8 mouse cellular contexts compared by ENCODE assay signal in the genomic region with DNA sequence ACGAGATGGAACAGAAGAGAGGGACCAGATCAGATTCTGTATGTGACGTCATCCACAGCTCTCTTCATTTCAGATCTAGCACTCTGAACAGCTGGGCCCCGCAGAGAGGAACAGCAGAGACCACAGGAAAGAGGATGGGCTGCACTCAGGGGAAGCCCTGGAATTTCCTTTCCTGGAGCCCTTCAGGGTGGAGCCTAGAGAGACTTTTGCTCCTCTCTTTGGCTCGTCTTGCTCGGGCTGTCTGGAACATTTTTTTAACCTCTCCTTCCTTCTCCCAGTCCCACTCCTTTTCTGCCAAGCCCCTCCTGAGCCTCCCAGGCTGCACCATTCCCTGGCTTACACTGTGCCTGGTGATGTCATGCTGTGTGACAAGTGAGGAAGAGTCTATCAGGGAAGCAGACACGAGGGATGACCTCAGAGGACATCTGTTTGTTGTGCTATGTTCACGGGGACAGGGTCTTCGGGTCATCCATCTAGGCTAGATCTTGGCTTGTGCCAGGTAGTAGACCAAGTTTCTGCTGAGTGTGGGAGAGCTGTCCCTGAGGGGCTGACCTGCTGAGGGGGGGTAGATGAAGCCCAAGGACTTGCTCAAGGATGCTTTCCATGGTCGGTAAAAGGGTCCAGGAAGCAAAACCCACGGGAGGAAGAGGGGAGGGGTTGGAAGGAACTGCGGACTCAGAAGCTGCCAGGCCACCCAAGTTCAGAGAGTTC.
DNase-seq lines count a peak whose midpoint lies in the region; ATAC-seq and TF ChIP-seq lines count a peak whose summit lies in the region.

No protein-coding gene starts in this region.

- TF ChIP-seq EP300 in heart, postnatal 0 days (IDR thresholded peaks at IDR 0.05; ENCODE audit: low read depth): peak; percentile 20; the same call in 1 of the 2 replicates

- peaks cover 33% of the 10 kb centered on the region for H3K4me1 ChIP-seq in heart, postnatal 0 days (ENCODE audit: control insufficient read depth, insufficient read depth)
- peaks cover 20% of the 10 kb centered on the region for H3K4me1 ChIP-seq in limb, embryonic 13.5 days
- H3K4me1 ChIP-seq in stomach, embryonic 16.5 days (ENCODE audit: control insufficient read depth, insufficient read depth, low read length): peaks cover 17% of the 10 kb centered on the region

- H3K9me3 ChIP-seq in heart, postnatal 0 days (replicated peaks; ENCODE audit: control insufficient read depth, low read length): no peaks in the 10 kb centered on the region
- no peaks in the 10 kb centered on the region for H3K9me3 ChIP-seq in limb, embryonic 13.5 days
- no peaks in the 10 kb centered on the region for H3K9me3 ChIP-seq in stomach, embryonic 16.5 days (replicated peaks; ENCODE audit: control insufficient read depth, low read length)

- peak; percentile 84 for ATAC-seq in heart, postnatal 0 days (ENCODE audit: insufficient read depth, low read depth)
- peak; percentile 64 for ATAC-seq in limb, embryonic 13.5 days (ENCODE audit: low FRiP score, low read depth)
- ATAC-seq in stomach, embryonic 16.5 days (ENCODE audit: insufficient read depth, low FRiP score): peak; percentile 84

- no peak for TF ChIP-seq CTCF in heart, postnatal 0 days (IDR thresholded peaks at IDR 0.05; ENCODE audit: low read depth)

- H3K9ac ChIP-seq in heart, postnatal 0 days (replicated peaks; ENCODE audit: low read depth, low read length): no peak overlapping the region
- no peak overlapping the region; the same call in 1 of the 2 replicates for H3K9ac ChIP-seq in limb, embryonic 13.5 days
- H3K9ac ChIP-seq in stomach, embryonic 16.5 days (ENCODE audit: low read length): 0 out of 2 replicates have a peak overlapping the region, but pooled peaks have one; percentile 28

- H3K4me3 ChIP-seq in heart, postnatal 0 days (ENCODE audit: low read depth, low read length): no peak overlapping the region
- H3K4me3 ChIP-seq in limb, embryonic 13.5 days: no peak overlapping the region
- no peak overlapping the region for H3K4me3 ChIP-seq in stomach, embryonic 16.5 days (replicated peaks; ENCODE audit: low read length)

- WGBS in heart, postnatal 0 days: 20% methylated on average over 11 of the region's 11 CpGs
- WGBS in limb, embryonic 13.5 days: 39% methylated on average over 11 of the region's 11 CpGs
- 18% methylated on average over 11 of the region's 11 CpGs for WGBS in stomach, embryonic 16.5 days

- no peaks in the 10 kb centered on the region for H3K36me3 ChIP-seq in heart, postnatal 0 days (replicated peaks; ENCODE audit: control insufficient read depth, insufficient read depth, low read length)
- H3K36me3 ChIP-seq in limb, embryonic 13.5 days: no peaks in the 10 kb centered on the region
- no peaks in the 10 kb centered on the region for H3K36me3 ChIP-seq in stomach, embryonic 16.5 days (ENCODE audit: control insufficient read depth, insufficient read depth, low read length)

- peak overlapping the region; percentile 54 for H3K27ac ChIP-seq in heart, postnatal 0 days (ENCODE audit: low read depth)
- no peak overlapping the region for H3K27ac ChIP-seq in limb, embryonic 13.5 days
- H3K27ac ChIP-seq in stomach, embryonic 16.5 days (ENCODE audit: low read length): peak overlapping the region; percentile 66

- DNase-seq in gastrocnemius, adult 18-20 months (ENCODE audit: low spot score): peak; percentile 52
- no peak for DNase-seq in gastrocnemius, postnatal 10 days
- peak; percentile 56 for DNase-seq in brain, adult 2 months (ENCODE audit: low read depth, low spot score)
- DNase-seq in heart, postnatal 0 days (ENCODE audit: low spot score): peak; percentile 85
- no peak for DNase-seq in right cerebral cortex, postnatal 10 days (ENCODE audit: low spot score in 2 of 2)
- no peak for DNase-seq in spleen, postnatal 4 days (ENCODE audit: low spot score in 2 of 2)

- no peaks in the 10 kb centered on the region for H3K27me3 ChIP-seq in heart, postnatal 0 days (ENCODE audit: control insufficient read depth, insufficient read depth, low read length)
- H3K27me3 ChIP-seq in limb, embryonic 13.5 days: no peaks in the 10 kb centered on the region
- no peaks in the 10 kb centered on the region for H3K27me3 ChIP-seq in stomach, embryonic 16.5 days (ENCODE audit: control insufficient read depth, insufficient read depth, low read length)

- H3K4me2 ChIP-seq in heart, postnatal 0 days (ENCODE audit: low read depth, low read length): no peak overlapping the region
- H3K4me2 ChIP-seq in limb, embryonic 13.5 days (replicated peaks): no peak overlapping the region
- H3K4me2 ChIP-seq in stomach, embryonic 16.5 days (ENCODE audit: low read depth, low read length): peak overlapping the region; percentile 34; the same call in 1 of the 2 replicates

Comparison
In these comparisons a context has a peak if more than half of its experiments do, and no peak if none do; other contexts are left out.
1. DNase-seq: peak in gastrocnemius, adult 18-20 months (single experiment), brain, adult 2 months (single experiment) and heart, postnatal 0 days (single experiment); none in gastrocnemius, postnatal 10 days (single experiment), right cerebral cortex, postnatal 10 days (0 of 2) and spleen, postnatal 4 days (0 of 2).
2. Peak in every context shown above with its lines, with median percentiles within 50 percentile points of each other: ATAC-seq.